Mouse (Mus musculus) kidney, adult 2 months (tissue): ENCODE data around the gene Mettl11b.

Experiments used
- CTCF ChIP-seq: fragments of 200-500 bp; conservative IDR thresholded peaks from 2 replicates; pipeline ENCODE4 v1.5.1; 2011; ENCODE audit warnings: low read depth, mild to moderate bottlenecking, control low read depth, low read length, moderate library complexity, mixed read lengths; ENCODE audit not compliant: insufficient read depth, insufficient read length
- POLR2A ChIP-seq: fragments of 200-500 bp; IDR thresholded peaks from one replicate; pipeline ENCODE4 v1.6.1; 2011; ENCODE audit warnings: low read depth, low read length, control low read depth

- no peak for TF ChIP-seq POLR2A
- TF ChIP-seq CTCF = no peak
These were observed 33.2 kb downstream of the Mettl11b start for GRCm38 (mm10) chr1:163691860-163692259.
